Mouse (Mus musculus): ENCODE measurements around the gene Spsb4.

The Spsb4 gene

DNA sequence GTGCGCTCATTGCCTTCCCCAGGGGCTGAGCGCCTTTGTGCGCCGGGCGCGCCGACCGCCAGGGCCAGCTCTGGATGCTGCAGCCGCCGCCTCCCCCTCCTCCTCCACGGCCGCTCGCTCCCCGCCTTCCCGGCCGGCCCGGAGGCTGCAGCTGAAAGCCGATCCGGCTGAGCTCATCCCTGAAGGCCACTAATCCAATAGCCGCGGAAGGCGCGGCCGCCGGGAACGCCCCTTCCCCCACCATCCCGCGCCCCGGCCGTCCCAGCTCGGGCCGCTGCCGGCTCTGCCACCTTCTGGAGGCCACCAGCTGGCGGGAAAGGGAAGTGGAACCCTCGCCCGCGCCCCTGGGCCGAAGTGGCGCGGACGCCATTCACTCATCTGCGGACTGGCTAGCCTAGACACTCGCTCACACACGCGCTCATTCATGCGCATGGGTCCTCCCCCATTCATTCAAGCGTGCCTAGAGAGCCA lies at the start of gene Spsb4:
Spsb4 (minus strand) TSS at position 167 of the 471 bp plus-strand sequence.
- DNase-seq (ENCODE audit: low spot score): peak; percentile 84

DNA sequence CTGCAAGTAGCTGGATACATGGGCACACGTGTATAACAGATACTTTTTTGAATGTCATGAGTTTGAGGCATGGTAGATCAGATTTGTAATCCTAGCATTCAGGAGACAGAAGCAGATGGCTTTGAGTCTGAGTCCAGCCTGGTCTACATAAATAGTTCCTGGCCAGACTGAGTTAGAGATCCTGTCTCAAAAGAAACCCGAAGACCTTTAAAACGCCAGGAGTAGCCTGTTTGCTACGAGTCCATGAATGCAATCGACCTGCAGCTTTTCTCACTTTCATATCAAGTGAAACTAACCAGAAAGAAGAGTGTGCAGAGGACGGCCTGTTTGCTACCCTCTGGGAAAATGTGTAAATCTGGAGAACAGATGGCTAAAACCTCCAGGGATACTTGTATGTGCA lies 49.1 kb upstream of the Spsb4 start:
- DNase-seq (ENCODE audit: low spot score): no peak

DNA sequence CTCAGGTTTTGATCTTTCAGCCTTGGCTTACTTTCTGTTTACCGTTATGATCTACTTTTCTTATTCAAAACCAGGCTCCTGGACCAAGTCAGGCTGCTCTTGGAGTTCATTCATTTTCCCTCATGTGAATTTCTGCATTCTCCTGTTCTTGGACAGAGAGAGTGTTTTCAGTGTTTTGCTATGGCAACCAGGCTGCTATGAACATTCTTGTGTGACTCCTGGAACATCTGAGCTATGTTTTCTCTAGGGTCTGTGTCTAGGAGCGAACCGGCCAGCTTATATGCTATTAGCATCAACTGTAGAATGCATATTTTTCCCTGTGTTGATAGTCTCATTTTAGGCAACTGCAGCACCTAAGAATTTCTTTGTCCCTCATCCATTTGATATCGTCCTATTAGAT lies 47.2 kb upstream of the Spsb4 start:
- no peak for DNase-seq (ENCODE audit: low spot score)

DNA sequence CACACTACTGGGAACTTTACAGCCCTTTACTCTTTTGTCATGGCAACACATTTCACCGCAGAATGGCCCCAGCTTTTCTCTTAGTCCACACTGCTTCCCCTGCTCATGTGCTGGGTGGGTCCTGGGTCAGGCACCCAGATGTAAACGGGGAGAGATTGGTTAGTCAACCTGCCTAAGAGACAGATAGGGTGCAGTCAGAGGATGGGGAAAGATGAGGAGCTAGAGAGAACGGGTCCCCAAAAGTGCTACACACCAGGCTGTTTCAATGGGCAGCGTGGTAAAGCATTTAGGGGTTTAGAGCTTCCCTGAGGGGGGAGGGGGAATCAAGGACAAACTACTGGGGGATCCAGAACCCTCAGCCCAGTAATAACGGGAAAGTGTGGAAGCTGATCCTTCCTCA lies 46.6 kb upstream of the Spsb4 start:
- DNase-seq (ENCODE audit: low spot score): no peak

DNA sequence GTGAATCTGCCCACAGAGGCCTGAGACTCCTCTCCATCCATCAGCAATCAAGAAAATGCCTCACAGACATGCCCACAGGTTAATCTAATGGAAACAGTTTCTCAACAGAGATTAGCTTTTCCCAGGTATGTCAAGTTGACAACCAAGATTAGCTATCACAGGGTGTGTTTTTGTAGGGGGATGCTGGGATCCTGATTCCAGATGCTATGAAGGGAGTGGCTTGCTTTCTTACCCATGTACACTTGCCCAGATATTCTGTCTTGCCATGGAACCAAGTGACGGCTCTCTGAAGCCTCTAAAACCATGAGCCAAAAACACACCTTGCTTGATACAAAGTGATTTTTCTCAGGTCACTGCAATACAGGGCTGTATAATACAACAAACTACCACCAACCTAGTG lies 45.5 kb upstream of the Spsb4 start:
- no peak for DNase-seq (ENCODE audit: low spot score)

DNA sequence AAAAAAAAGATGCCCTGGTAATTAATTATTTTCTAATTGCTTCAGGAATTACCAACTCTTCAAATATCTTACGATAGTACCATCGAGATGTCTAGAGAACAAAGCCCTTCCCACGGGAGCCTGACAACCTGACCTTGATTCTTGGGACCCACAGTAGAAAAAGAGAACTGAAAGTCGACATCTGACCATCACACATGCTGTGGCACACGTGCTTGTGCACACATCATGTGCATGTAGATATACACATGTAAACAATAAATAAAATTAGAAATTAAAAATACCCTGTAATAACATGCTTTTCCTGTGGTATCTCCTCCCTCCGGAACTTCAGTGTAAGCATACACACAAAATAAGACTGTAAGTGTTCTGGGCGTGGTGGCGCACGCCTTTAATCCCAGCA lies 43.1 kb upstream of the Spsb4 start:
- DNase-seq (ENCODE audit: low spot score): no peak

DNA sequence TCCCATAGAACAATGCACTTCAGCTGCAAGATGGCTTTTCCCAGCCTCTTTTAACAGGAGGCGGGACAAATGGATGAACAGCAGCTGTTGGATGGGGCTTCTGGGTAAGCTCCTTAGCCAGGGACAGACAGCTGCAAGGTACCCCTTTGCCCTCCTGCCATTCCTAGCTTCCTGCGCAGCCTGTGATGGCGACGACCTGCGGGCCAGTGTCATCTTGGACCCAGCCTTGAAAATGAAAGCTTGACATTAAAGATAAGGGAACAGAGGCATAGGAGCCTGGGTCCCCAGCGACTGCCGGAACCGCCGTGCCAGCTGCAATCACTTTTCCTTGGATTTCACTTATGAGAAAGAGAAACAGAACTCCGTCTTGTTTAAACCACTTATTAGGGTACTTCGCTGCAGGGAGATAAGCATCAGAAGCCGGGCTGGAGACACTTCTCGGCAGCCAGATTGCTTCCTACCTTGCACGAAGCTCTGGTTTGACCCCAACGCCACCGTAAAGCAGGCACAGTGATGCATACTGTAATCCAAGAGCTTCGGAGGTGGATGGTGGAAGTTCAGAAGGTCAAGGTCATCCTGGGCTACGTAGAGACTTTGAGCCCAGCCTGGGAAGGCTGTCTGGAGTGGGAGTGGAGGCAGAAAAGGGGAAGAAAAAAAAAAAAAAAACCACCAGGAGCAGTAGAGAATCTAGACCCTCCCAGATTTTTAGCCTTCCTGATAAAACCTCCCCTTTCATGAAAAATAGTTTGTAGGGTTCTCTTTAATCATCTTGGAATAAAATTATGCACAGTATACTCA lies 38.1 kb upstream of the Spsb4 start:
- peak; percentile 42 for DNase-seq (ENCODE audit: low spot score)

DNA sequence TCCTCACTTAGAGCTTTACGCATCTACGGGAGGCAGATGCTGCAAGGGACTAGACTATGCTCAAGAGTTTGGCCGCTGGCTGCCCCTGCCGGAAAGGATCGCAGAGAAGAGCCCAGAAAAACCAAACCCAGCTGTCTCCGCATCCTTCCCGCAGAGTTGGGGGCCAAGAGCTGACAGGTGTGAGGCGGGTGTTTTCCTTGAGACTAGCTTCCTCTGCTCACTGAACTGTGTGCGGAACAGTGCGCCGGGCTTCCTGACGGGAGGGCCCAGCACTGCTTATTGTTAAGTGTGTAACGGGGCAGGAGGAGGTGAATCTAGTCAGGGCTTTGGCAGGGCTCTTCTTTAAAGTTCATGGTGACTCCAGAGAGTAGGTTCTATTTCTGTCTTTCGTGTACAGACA lies 37.3 kb upstream of the Spsb4 start:
- DNase-seq (ENCODE audit: low spot score): peak; percentile 41

DNA sequence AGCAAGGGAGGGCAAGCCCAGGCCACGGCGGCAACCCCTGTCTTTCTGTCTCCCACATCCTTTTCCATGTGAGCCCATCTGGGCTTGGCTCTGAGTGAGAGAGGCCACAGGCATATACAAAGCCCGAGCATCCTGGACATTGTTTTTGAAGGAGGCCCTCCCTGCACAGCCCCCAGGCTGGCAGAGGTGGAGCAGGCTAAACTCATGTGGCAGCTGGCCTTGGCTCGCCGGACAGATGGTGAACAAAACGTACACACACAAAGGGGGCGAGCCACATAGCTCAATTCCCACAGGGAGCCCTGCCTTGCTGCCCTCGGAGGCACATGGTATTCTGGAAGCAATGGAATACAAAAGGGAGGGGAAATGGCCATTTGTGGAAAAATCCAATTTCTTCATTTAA lies 32.5 kb upstream of the Spsb4 start:
- peak; percentile 36 for DNase-seq (ENCODE audit: low spot score)

DNA sequence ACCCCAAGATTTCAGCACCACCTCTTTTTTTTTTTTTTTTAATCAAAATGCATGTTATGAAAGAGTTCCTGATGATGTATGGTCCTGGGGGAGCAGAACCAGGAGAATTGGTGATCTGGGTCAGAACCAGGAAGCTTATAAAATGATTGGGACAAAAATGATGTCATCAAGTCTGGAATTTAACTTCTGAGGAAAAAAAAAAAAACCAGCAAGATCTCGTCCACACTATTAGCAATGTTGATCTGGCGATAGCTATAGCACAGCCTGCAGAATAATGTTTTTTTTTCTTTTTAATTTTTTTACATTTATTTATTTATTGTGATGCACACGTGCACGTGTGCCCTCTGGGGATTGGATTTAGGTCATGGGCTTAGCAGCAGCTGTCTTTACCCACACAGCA lies 27.6 kb upstream of the Spsb4 start:
- no peak for DNase-seq (ENCODE audit: low spot score)

DNA sequence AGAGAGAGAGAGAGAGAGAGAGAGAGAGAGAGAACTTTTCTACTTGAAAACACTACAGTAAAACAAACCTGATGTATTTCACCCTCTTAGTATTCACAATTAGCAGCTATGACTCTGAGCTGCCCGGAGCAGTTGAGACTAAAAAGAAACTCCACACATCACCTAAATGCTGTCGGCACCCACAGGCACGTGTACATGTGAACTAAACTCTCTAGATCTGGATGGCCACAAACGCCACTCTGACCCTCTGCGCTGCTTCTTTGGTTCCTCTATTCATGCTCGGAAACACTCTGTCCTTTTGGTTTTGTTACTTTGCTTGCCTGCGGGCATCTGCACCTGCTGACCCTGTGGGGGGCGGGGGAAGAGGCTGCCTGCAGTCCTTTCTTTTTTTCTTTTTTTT lies 23.0 kb upstream of the Spsb4 start:
- no peak for DNase-seq (ENCODE audit: low spot score)

DNA sequence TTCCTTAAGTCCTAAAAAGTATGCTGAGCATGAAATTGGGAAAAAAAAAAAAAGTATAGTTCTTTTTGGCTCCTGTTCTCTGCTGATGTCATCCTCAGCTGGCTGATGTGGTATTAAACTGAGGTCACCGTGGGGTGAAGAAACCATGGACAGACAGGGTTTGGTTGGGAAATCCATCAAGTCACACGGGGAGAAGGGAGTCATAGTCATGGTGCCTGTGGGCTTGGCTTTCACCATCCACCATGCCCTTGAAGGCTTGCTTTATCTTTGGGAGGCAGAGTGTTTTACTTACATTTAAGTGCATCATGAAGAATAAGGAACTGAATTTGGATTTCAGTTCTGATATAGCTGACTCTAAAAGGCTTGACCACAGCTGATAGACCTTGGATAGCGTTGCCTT lies 19.4 kb upstream of the Spsb4 start:
- no peak for DNase-seq (ENCODE audit: low spot score)

DNA sequence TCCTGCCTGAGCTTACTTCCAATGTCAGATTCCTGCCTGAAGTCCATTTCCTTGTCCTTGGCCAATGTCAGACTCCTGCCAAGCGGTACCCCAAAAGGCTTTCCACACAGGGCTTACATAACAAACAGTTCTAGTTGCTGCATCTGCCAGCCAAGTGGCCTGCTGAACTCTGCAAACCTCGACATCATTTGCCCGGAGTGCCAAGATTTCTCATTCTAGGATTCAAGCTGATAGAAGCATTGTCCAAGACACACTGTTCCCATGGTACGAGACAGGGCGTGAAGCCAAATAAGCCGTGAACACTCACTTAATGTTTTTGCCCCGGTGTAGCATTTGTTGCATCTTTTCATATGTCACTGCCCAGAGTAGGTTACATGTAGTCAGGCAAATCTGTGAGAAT lies 18.0 kb upstream of the Spsb4 start:
- DNase-seq (ENCODE audit: low spot score): no peak

DNA sequence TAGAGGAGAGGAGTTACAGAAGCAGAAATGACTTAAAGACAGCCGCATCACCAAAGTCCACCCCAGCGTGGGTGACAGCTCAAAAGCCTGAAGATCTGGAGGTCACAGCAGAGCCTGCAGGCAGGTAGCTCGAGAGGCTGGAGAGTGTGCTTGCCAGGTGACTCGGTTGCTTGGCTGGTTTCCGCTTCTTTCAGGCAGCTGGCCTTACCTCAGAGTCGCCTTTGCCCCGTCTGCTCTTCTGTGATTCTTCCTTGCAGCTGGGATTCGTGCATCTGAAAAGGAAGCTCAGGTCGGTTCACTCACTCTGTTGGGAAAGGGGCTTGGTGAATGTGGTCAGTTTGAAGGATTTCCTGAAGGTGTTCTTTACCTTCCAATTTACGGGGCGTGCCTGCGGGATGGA lies 8.7 kb upstream of the Spsb4 start:
- peak; percentile 27 for DNase-seq (ENCODE audit: low spot score)

DNA sequence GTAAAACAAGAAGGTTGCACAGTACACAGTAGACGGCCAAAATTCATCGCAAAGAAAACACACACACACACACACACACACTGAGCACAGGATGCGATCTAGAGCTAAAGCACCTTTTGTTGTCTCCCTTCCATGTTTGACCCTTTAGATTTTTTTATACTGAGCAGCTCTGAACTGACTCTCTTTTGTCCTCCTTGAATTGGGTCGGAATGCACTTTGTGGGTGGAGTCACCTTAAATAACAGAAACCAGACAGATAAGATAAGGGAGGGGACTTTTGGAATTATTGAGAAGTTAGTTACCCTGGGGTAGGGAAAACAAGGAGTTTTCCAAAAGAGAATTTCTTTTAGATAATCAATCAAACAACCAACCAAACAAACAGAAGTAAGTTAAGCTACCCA lies 7.4 kb upstream of the Spsb4 start:
- DNase-seq (ENCODE audit: low spot score): no peak

DNA sequence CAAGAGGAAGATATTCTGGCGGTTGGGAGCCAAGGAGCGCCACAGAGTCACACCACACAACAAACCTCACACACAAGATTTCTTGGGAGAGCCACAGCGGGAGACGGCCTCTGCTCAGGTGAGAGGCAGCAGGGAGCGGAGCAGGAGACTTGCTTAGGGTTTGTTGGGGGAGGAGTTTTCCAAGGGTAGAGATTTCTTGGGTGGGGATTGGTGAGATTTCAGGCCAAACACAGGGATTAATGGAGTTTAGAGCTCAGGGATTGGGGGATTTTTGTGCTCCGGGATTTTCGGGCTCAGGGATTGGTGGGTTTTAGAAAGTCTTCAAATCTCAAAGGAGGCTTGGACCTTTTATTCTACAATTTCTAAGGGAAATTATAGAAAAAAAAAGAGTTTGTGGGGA lies 5.8 kb upstream of the Spsb4 start:
- no peak for DNase-seq (ENCODE audit: low spot score)

DNA sequence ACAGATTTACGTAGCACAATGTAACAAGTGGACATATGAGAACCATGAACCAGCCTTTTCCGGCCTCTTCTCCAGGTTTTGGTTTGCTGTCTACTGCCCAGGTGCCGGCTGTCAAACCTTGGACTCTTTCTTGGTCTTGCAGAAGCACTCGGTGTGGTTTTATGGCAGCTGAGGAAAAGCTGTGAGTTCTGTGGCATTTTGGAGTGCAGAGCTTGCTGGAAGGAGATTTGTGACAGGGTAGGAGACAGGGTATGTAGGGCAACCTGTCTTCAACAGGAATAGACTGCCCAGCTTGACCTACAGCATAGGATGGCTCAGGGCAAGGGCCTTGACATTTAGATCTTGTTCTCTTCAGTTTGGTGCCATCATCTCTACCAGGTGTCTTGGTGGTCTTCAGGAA lies 4.3 kb upstream of the Spsb4 start:
- no peak for DNase-seq (ENCODE audit: low spot score)

DNA sequence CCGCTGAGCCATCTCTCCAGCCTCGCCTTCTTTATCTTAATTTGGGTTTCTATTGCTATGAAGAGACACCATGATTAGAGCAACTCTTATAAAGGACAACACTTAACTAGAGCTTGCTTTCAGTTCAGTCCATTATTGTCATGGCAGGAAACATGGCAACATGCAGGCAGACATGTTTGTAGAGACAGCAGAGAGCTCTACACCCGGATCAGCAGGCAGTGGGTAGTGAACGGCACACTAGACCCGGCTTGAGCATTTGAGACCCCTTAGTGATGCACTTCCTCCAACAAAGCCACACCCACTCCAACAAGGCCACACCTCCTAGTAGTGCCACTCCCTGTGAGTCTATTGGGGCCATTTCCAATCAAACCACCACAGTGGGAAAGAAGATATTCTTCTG lies 3.7 kb upstream of the Spsb4 start:
- no peak for DNase-seq (ENCODE audit: low spot score)

DNA sequence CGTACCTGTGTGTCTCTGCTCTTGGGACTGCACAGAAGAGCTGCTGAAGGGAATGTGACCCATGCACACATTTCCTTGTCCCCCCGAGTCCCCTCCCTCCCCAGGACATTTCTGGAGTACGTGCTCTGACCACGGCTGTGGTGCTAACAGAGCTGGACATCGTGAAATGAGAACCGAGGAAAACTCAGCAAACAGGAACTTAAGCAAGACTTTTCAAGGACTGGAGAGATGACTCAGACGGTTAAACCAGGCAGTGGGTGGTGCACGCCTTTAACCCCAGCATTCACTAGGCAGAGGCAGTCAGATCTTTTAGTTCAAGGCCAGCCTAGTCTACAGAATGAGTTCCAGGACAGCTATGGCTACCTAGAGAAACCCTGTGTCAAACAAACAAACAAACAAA lies 1.5 kb upstream of the Spsb4 start:
- DNase-seq (ENCODE audit: low spot score): no peak

DNA sequence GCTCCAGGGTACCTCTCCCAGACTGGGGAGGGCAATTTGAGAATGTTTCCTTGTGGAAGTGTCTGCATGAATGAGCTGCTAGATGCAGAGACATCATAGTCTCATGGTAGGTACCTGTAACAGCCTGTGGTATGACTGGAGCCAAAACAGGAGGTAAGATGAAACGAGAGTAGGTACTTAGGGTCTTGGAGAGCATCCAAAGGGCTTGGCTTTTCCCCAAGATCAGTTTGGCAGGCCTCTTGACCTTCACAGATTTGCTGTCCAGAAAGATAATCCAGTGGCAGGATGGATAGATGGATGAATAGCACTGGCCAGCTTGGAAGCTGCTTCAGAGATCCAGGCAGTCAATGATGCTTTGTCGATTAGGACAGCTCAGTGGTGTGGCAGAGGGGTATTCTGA lies 1.0 kb upstream of the Spsb4 start:
- DNase-seq (ENCODE audit: low spot score): no peak

DNA sequence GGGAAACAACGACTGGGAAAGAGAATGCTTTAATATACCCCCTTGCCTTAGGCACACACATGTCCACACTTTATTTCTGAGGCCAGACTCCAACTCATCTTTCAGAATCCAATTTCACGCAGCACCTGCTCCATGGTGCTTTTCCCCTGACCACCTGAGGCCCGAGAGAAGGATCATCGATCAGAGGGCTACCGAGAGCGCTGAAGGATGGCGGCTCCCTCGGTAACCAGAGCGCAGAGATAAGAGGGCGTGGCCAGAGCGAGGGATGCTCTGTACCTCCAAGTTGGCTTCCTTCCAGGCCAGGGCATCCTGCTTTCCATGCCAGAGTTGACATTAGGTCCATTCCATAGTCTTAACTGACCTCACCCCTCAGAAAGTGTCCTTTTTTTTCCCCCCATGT lies 588 bp upstream of the Spsb4 start:
- DNase-seq (ENCODE audit: low spot score): peak; percentile 60

DNA sequence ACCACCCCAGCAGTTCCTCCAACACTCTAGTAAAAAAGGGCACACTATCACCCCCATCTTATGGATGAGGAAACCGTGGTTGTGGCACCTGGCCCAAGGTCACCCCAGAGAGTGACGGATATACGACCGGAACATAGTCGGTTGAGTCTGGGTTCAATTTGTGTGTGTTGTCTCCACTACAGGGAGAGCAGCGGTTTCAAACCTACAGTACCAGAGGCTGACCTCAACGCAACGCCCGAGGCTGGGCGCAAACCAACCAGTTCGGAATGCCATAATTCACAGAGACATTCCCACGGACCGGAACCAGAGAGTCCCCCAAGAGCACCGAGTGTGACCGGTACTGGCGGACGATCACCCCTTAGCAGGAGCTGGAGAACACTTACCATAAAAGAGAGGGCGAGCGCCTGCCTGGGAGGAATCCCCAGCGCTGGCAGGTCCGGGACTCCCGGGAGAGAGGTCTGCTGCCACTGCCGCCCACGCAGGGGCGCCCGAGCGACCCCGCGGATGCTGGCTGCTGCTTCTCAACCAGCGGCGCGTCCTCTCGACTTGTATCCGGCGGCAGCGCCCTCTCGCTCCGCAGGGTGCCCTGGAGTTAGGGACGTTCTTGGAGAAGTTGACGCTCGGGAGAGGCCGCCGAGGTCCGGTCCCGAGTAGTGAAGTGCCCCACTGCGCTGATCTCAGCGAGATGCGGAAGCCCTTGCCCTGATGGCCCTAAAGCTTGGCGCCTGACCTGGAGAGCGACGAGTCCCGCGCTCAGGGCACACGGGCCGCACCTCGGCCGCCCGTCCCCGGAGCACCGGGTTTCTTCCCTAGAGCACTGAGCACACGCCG lies 617 bp downstream of the Spsb4 start:
- peak; percentile 67 for DNase-seq (ENCODE audit: low spot score)

DNA sequence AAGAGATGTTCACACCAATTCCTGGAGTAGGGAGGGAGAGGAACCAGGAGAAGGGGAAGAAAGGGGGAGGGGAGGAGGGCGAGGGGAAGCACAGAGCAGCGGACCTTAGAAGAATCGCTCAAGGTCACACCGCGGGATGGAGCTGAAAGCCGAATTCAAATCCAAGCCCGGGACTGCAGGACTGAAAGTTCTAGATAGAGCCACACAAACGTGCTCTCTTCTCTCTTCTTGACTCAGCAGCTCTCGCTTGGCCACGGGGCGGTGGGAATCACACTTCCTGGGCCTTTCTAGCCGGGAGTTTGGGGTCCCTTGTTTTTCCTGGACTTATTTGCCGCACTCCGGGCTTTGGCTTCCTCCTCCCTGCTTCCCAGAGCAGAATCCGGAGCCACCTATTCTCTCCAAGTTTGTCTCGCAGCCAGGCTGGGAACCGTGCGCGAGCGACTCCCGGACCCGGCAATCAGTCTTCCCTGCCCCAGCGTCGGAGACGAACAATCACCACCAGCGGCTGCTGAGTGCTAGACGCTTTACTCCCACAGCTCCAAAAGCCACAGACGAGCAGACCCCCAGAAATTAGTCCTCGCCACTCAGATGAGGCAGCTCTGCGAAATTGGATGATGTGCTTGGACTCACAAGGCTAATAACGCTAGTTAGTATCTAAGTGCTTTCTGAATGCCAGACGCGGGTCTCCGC lies 1.4 kb downstream of the Spsb4 start:
- DNase-seq (ENCODE audit: low spot score): peak; percentile 58
